Mouse (Mus musculus): ENCODE measurements at regions not wholly inside any gene's neighbourhood (a gene's known extent, or its start where the extent isn't known, plus 50 kb on each side); places are given as distances from the start of the nearest gene placed in this dataset.

DNA sequence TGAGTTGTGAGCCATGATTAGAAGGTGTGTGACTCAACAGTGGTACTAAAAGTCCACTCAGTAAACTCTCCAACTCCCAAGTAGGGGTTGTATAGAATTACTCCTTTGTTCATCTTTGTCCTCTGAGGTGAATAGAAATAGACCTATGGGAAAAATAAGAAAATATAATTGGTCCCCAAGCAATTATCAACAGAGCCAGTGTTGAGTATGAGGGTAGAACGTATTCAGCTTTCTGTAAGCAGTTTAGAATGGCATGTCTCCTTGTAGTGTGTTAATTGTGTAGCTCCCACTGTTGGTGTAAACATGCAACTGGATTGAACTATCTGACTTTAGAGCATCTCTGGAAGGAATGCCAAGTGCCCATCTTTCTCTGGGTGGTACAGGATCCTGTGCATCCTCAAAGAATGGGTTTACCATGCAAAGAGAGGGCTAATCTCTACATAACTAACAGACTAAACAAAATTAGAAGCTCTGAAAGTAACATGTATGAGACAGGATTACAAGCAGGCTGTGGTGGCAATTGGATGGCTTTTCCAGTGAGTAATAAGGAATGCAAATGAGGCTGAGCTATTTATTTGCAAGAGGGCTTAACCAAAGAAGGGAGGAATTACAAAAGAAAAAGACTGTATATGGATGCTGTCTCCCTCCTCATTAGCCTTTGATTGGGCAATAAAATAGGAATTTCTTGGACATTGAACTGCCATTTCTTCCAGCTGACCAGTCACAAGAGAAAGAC, 356.6 kb downstream of the Serpinb8 start:
- TF ChIP-seq CTCF (IDR thresholded peaks at IDR 0.05; ENCODE audit: low read depth) (no peak), EP300 (optimal IDR thresholded peaks at IDR 0.05) (no peak)
